ENCODE assay signal across 19 mouse cellular contexts in genomic region chr14:61030366-61030765, GRCm38 (mm10). TPM values are rescaled to one million over a fixed set of nuclear protein-coding genes. Genes with fewer than 3 reads are reported as not detected.
A peak's percentile ranks its signal among the peaks of the same experiment; 100 is the strongest.
DNase-seq lines count a peak whose midpoint lies in the region; TF ChIP-seq lines count a peak whose summit lies in the region.
"Had no signal": no experiment of that assay in that cellular context is flagged by ENCODE, and none has a peak within 500 bp of the region (broad histone marks: within the 10 kb centered on the region; RNA-seq: fewer than 3 reads in every experiment).

No protein-coding gene starts in this region.

- no peak overlapping the region for H3K27ac ChIP-seq in gastrocnemius, adult 2 months
- H3K27ac ChIP-seq: forebrain, embryonic 10.5 days; heart, embryonic 10.5 days; hindbrain, embryonic 10.5 days; hindbrain, embryonic 14.5 days; intestine, embryonic 15.5 days had no signal

- H3K4me3 ChIP-seq in gastrocnemius, adult 2 months: no peak overlapping the region
- H3K4me3 ChIP-seq: erythroblast, embryonic 14.5 days; forebrain, embryonic 10.5 days; heart, embryonic 10.5 days; hindbrain, embryonic 10.5 days; intestine, embryonic 15.5 days had no signal

- TF ChIP-seq CTCF in gastrocnemius, adult 2 months (IDR thresholded peaks at IDR 0.05): no peak

- intact Hi-C loops in gastrocnemius, adult 2 months (cut with DNase I): no loop called here

- DNase-seq in cerebellum, postnatal 14 days: peak; percentile 49
- no peak for DNase-seq in cerebellum, adult 9-10 months
- peak; percentile 24 for DNase-seq in gastrocnemius, adult 2 months
- no peak for DNase-seq in gastrocnemius, adult 8-10 months (ENCODE audit: low spot score in 2 of 2)
- DNase-seq in lung, adult 18-20 months: peak; percentile 23 to 50
- DNase-seq in lung, postnatal 25 days (ENCODE audit: low spot score): no peak
- peak; percentile 70 for DNase-seq in lung, postnatal 36 days
- no peak for DNase-seq in kidney, postnatal 36 days
- DNase-seq: adrenal gland, postnatal 10 days; cerebellum, adult 11-12 months; gastrocnemius, postnatal 10 days; heart, adult 18-20 months had no signal

RNA-seq across cellular contexts. Expression of gene Tnfrsf19, which starts 15.9 kb away (rescaled TPM):
- 10 to 100 TPM in 1 of 2 experiments, 1 to 10 TPM in 1; 2.8 to 11.1 TPM for total RNA-seq in gastrocnemius, adult 2 months (2021)
- total RNA-seq in gastrocnemius, adult 8-10 months (2022): 1 to 10 TPM; 4.0 to 8.4 (median 7.3) TPM
- total RNA-seq: MEL had no signal

Comparison
In these comparisons a context has a peak if more than half of its experiments do, and no peak if none do; other contexts are left out.
1. DNase-seq: peak in cerebellum, postnatal 14 days (2 of 2), gastrocnemius, adult 2 months (single experiment), lung, adult 18-20 months (2 of 2) and lung, postnatal 36 days (single experiment); none in cerebellum, adult 9-10 months (single experiment), gastrocnemius, adult 8-10 months (0 of 2), lung, postnatal 25 days (single experiment) and kidney, postnatal 36 days (0 of 2).